Mouse (Mus musculus) hindlimb bud, embryonic 11.5 days (tissue): ENCODE data around the gene Kcna6.
A peak's percentile ranks its signal among the peaks of the same experiment; 100 is the strongest.

Source experiments
- DNase-seq: peaks from one replicate; pipeline ENCODE4 v3.0.0-alpha.2; 2012; ENCODE audit warnings: low read depth, low spot score; ENCODE audit errors: extremely low spot score

The Kcna6 gene

GRCm38 (mm10) chr6:126740211-126741142 lies at the start of gene Kcna6:
Gene Kcna6, minus strand, starts transcription at chr6:126740674.
- DNase-seq: no peak

DNA sequence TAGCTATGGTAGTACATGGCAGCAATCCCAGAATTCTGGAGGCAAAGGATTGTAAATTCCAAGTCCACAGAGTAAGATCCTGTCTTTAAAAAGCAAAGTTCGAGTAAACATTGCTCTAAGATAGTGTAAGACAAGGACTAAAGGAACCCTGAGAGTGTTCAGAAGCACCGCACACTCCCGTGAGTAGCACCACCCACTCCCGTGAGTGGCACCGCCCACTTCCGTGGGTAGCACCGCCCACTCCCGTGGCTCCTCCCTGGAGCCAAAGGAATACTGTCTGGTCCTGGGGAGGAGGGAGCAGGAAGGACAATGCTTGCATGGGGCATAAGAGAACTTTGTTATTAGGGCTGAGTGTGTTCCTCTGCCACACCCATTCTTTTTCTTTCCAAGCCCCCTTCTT lies 48.4 kb upstream of the Kcna6 start:
- DNase-seq: no peak

DNA sequence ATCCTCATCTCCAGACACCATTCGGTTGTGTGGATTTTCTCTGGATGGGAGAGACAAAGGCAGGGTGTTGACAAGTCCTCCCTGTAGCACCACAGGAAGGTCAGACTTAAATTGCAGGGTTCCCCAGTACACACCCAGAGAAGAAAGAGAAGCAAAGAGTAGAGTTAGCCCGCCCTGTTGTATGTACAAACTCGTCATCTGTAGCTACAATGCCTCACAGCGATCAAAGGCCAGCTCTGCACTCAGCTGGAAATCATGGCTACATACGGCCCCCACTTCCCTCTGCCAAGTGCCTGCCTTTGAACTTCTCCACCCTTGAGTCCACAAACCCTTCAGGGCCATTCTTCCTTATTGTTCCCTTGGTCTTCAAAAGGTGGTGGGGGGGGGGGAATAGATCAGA lies 43.7 kb upstream of the Kcna6 start:
- no peak for DNase-seq

- DNase-seq: no peak
These were observed 43.2 kb upstream of the Kcna6 start for GRCm38 (mm10) chr6:126783651-126784066.

- DNase-seq: no peak
These were observed 42.6 kb upstream of the Kcna6 start for GRCm38 (mm10) chr6:126783056-126783455.

DNA sequence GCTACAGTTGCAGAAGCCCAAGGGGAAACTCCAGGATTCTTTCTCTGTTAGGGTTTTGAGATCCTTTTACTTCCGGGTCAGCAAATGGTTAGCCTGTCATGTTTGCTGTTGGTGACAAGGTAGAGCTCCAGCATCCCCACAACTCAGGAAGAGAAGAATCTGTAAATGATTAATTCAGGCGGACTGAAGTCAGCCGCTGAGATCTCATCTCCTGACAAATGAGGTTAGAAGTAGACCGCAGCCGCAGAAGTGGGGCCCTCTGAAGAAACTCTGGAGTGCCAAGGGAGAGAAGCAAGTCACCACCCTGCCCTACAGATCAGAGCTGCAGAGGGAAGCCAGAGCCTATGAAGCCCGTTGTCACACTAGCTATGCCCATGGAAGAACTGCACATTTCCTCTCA lies 37.4 kb upstream of the Kcna6 start:
- DNase-seq: no peak

DNA sequence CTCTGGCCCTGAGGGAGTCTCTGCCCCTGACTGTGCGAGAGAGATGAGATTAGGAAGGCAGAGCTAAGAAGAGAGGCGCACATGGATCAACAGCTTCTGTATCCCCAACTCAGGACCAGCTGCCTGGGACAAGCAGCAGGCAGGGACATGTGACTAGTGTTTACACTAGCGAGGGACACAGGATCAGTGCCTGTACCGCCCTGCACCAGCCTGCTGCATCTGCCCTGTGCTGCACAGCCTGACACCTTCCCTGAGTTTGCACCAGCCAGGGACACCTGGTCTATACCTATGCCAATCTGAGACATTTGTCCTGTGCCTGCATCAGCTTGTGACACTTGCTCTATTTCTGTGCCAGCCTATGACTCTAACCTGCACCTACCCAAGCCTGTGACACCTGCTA lies 33.4 kb upstream of the Kcna6 start:
- no peak for DNase-seq

- no peak for DNase-seq
These were observed 31.9 kb upstream of the Kcna6 start for GRCm38 (mm10) chr6:126772326-126772725.

DNA sequence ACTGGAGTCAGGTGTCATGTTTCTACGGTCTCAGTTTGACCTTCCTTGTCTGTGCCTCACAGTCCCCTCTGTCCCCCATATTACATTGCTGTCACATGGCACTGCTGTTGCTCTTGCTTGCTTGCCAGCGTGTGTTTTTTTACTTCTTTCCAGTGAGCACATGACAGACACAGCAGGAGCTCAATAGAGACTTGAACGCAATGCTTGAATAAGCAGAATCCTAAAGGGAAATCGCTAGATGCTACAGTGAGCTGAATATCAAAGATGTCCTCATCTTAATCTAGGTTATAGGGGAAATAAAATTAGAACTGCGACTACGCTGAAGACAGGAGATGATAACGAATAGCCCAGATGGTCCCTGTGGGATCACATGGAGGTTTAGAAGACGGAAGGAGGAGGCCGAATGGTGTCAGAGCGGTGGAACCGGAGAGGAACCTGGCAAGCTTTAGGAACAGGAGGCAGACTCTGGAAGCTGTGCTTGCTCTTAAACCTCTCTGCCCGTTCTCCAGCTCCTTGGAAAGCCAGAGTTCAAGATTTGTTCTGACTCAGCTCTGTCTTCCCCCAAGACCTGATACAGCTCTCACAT lies 29.8 kb upstream of the Kcna6 start:
- no peak for DNase-seq

GRCm38 (mm10) chr6:126768957-126769665 lies 28.6 kb upstream of the Kcna6 start:
- DNase-seq: no peak

DNA sequence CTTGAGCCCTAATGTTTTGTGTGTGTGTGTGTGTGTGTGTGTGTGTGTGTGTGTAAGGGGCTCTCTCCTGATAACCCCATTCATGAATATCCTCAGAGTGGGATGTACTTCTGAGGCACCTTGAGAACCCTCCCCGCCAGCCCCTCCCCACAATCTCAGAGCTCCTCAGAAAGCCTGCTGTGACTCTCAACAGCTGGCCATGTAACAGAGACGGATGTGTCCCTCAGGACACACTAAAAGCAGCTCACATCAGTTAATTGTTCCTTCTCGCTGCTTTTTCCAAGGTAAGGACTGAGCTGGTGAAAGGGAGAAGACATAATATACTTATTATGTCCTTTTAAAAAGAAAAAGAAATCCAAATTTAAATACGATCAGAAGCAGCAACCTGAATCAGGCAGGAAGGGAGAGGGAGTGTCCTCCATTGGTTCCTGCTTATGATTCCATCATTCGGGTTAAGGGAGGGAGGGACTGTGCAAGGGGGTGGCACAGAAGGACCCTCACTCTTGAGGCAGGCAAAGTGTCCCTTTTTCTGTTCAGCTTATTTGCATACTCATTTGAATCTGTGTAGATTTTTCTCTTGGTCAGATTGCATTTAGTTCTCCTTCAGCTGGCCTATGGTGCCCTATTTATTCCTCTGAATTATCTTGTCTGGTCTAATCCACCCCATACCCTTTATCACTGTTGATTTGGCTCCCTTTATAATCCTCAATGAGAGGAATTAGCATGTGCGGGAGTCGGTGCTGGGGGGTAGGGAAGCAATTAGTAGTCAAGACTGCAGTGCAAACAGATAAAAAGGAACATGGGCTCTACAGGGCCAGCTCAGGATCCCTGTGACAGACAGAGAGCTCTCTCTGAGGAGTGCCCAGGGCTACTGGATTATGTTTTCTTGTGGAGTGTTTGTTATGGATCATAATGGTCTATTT lies 27.4 kb upstream of the Kcna6 start:
- DNase-seq: no peak

GRCm38 (mm10) chr6:126766552-126766951 lies 26.1 kb upstream of the Kcna6 start:
- DNase-seq: no peak

DNA sequence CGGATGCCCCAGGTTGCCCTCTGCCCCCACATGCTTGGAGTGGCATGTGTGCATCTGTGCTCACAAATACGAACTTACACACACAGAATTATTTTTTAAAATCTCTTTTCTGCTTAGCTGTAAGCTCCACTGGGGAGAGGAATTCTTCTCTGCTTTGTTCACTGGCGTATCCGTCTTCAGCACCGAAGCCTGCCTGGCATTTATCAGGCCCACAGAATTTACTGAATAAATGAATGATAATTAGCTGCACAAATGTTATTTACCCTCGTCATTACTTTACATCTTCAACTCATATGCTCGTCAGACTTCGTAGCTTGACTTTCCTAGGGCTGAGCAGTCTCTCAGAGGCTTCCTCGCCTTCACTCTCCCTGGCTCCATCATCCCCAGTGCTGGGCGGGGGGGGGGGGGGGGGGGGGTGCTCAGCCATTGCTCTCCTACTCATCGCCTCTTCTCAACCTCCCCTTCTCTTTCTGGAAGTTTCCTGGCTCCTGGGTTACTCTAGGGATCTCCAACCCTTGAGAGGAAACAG lies 24.2 kb upstream of the Kcna6 start:
- no peak for DNase-seq

- DNase-seq: no peak
These were observed 20.9 kb upstream of the Kcna6 start for GRCm38 (mm10) chr6:126761362-126761761.

DNA sequence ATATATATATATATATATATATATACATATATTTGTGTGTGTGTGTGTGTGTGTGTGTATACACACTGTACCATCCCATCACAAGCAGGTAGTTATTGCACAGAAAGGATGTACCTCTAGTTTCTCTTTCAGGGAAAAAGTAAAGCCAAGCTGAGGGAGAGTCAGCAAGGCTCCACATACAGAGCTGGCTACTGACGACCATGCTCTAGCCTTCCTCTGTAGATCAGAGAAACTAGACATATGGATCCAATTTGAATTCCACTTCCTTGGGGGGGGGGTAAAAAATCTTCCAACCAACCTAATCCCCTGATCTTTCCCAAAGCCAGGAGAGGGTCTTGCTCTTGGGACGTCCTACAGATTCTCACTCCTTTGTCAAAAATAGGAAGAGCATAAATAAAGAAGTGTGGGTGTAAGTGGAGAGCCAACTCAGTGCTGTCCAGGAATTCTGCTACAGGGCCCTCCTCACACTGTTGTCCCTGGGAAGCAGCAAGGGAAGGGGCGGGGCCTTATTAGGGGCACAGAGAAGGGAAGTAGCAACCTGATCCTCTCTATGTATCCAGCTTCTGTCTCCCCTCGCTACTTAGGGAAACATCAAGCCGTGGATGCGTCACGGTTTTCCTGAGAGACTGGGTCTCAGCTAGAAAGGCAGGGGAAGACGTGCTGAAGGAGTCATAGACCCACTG lies 15.4 kb upstream of the Kcna6 start:
- peak; percentile 49 for DNase-seq

DNA sequence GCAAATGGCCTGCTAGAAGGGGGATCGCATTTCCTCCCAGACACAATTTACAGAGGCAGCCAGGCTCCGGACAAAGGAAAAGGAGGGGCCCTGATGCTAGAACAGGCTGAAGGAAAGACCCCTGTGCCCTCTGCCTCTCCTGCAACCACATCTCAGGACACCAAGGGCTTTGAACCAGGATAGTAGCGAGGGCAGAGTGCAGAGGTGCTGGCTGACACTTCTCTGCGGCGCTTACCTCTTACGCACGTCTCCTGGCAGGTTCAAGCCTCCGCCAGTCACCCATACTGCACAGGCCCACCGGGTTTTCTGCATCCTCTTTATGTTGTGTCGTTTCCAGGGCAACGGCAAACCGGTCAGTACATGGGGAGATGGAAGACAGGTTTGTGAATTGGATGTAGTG lies 12.0 kb upstream of the Kcna6 start:
- no peak for DNase-seq

- DNase-seq: no peak
These were observed 5.4 kb upstream of the Kcna6 start for GRCm38 (mm10) chr6:126745888-126746287.

- DNase-seq: no peak
These were observed 2.1 kb upstream of the Kcna6 start for GRCm38 (mm10) chr6:126742610-126743009.

GRCm38 (mm10) chr6:126739326-126740210 lies 906 bp downstream of the Kcna6 start:
- no peak for DNase-seq
